Mouse (Mus musculus): Measurements from ENCODE around the gene Gas2l3. TPM values are rescaled to one million over a fixed set of nuclear protein-coding genes. Genes with fewer than 3 reads are reported as not detected.
A peak's percentile ranks its signal among the peaks of the same experiment; 100 is the strongest.

The Gas2l3 gene
- polyA plus RNA-seq (2012; rRNA removed): 0.42 TPM in 2 replicates

DNA sequence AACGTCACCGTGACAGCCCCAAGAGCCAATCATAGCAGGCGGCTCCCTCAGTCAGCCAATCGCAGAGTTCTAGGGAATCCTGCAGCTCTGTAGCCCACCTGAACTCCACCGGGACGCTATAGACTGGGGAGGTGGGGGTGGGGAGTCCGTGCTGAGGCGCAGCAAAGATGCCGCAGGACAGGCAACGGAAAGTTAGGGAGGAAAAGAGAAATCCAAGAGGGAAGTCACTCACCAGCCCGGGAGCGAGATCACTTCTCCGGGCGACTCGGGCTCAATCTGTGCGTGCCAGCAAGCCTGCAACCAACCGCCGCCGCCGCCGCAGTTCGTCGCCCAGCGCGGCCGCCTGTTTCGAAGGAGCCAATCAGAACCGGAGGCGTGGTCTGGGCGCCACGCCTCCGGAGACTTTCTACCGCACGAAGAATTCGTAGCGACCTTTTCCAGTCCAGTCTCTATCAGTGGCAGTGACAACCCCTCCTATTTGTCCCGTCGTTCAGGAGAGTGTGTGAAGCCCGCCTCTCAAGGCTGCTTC is at the start of gene Gas2l3:
TSS of gene Gas2l3 (minus strand) at position 345 of the 529 bp plus-strand sequence.
- H3K4me3 ChIP-seq (ENCODE audit: control insufficient read depth, low read depth, low read length): peak within 1 kb of the TSS; percentile 90
- peaks cover 8% of the 10 kb centered on the region for H3K4me1 ChIP-seq (ENCODE audit: control insufficient read depth, insufficient read depth, low read length)
- peak within 1 kb of the TSS; percentile 92 for H3K27ac ChIP-seq (ENCODE audit: control insufficient read depth, insufficient read depth, low read depth, low read length)
- TF ChIP-seq POLR2A (IDR thresholded peaks at IDR 0.05; ENCODE audit: control insufficient read depth, low read depth, low read length): peak; percentile 34; the same call in 1 of the 2 replicates
- TF ChIP-seq CTCF (IDR thresholded peaks at IDR 0.05; ENCODE audit: control insufficient read depth, insufficient read depth, insufficient replicate concordance, low read depth, low read length): no peak
- H3K36me3 ChIP-seq (ENCODE audit: control insufficient read depth, insufficient read depth, low read length): no peaks in the 10 kb centered on the region
- no peaks in the 10 kb centered on the region for H3K27me3 ChIP-seq (ENCODE audit: control insufficient read depth, insufficient read depth, low read length)

DNA sequence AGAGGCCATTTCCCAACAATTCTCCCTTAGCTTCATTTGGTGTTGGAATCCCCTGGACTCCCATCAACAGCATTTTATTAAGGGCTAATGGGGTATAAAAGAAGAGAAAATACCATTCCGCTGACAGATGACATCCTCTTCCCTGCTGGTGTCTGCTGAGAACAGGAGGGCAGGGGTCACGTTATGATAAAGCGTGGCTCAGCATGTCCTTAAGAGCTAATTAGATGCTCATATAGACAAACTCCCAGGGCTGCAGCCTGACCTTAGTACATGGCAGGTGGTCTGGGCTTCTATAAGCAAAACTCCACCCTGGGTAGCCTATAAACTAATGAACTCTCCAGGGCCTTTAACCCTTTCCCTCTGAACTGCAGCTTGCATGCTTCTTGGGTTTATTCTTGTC is 47.6 kb upstream of the Gas2l3 start:
- H3K27me3 ChIP-seq (ENCODE audit: control insufficient read depth, insufficient read depth, low read length): no peaks in the 10 kb centered on the region
- H3K27ac ChIP-seq (ENCODE audit: control insufficient read depth, insufficient read depth, low read depth, low read length): no peak overlapping the region
- no peaks in the 10 kb centered on the region for H3K36me3 ChIP-seq (ENCODE audit: control insufficient read depth, insufficient read depth, low read length)

DNA sequence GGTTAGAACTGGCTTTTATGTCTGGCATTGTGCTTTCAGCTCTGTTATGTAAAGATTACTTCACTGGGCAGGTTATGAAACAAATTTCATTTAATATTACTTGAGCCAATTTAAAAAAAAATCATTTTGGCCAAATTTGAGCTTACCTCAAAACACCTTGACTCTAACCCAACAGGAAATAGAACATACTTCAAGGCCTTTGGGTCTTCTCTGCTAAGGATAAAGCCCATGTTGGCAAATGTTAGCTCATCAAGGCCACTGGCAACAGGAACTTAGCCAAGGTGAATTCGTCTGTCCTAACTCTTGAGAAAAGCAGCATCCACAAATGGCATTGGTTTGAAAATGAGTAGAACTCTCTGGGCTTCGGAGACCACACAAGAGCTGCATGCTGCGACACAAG is 46.5 kb upstream of the Gas2l3 start:
- Histone ChIP-seq H3K4me1 (ENCODE audit: control insufficient read depth, insufficient read depth, low read length) (no peaks in the 10 kb centered on the region), H3K27ac (ENCODE audit: control insufficient read depth, insufficient read depth, low read depth, low read length) (0 out of 2 replicates have a peak overlapping the region, but pooled peaks have one; percentile 21), H3K4me3 (ENCODE audit: control insufficient read depth, low read depth, low read length) (no peak overlapping the region), H3K27me3 (ENCODE audit: control insufficient read depth, insufficient read depth, low read length) (no peaks in the 10 kb centered on the region), H3K36me3 (ENCODE audit: control insufficient read depth, insufficient read depth, low read length) (no peaks in the 10 kb centered on the region)
- TF ChIP-seq POLR2A (IDR thresholded peaks at IDR 0.05; ENCODE audit: control insufficient read depth, low read depth, low read length) (no peak), CTCF (IDR thresholded peaks at IDR 0.05; ENCODE audit: control insufficient read depth, insufficient read depth, insufficient replicate concordance, low read depth, low read length) (no peak)

More for the DNA sequence above, 47.6 kb upstream of the Gas2l3 start:
- no peak for TF ChIP-seq POLR2A (IDR thresholded peaks at IDR 0.05; ENCODE audit: control insufficient read depth, low read depth, low read length)
- TF ChIP-seq CTCF (IDR thresholded peaks at IDR 0.05; ENCODE audit: control insufficient read depth, insufficient read depth, insufficient replicate concordance, low read depth, low read length): no peak
- H3K4me3 ChIP-seq (ENCODE audit: control insufficient read depth, low read depth, low read length): no peak overlapping the region
- no peaks in the 10 kb centered on the region for H3K4me1 ChIP-seq (ENCODE audit: control insufficient read depth, insufficient read depth, low read length)

DNA sequence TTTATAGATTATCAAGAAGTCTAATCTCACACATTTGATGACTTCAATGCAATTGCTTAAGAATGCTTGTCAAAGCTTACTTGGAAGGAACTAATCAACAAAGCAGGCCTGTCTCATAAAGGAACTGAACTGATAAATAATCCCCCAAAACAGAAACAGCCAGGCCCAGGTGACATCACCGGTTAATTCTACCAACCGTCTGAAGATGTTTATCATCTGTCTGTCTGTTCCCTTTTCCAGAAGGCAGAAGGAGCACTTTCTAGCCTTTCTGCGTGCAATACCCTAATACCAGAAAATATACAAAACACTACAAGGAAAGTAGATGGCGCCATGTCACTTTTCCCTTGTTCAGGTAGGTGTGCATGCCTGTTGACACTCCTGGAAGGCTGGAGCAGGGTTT is 45.7 kb upstream of the Gas2l3 start:
- Histone ChIP-seq H3K36me3 (ENCODE audit: control insufficient read depth, insufficient read depth, low read length) (no peaks in the 10 kb centered on the region), H3K27me3 (ENCODE audit: control insufficient read depth, insufficient read depth, low read length) (no peaks in the 10 kb centered on the region)
- TF ChIP-seq CTCF (IDR thresholded peaks at IDR 0.05; ENCODE audit: control insufficient read depth, insufficient read depth, insufficient replicate concordance, low read depth, low read length): no peak
- TF ChIP-seq POLR2A (IDR thresholded peaks at IDR 0.05; ENCODE audit: control insufficient read depth, low read depth, low read length): no peak

DNA sequence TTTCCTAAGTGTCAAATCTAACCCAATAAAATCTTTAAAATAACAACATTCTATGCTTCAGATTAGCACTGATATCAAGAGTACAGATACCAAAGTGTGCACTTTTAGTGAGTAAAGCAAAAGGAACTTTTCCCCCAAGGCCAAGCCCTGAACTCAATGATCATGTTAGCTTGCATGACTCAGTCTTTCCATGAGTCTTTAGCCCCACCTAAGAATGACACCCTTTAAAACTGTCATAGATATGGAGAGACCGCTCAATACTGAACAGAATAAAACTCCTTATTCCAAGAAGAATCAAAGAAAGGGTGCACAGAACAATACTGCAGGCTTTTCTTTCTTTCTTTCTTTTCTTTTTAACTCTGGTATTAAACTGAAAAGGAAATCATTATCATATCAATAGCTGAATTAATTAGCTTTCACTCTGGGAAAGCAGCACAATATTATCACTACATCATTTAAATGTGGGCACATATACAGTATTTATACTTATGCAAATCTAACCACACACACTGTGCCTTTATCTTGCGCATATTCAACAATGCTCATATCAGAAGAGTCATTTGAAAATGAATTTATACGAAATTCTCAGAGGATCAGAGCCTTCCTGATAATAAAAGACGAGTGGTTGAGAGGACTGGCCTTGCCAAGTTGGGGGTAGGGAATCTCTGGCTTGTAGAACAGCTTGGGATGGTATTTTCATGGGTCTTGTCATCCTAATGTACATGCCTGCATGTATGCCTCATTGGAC is 43.4 kb upstream of the Gas2l3 start:
- H3K27ac ChIP-seq (ENCODE audit: control insufficient read depth, insufficient read depth, low read depth, low read length): no peak overlapping the region
- H3K27me3 ChIP-seq (ENCODE audit: control insufficient read depth, insufficient read depth, low read length): no peaks in the 10 kb centered on the region
- TF ChIP-seq POLR2A (IDR thresholded peaks at IDR 0.05; ENCODE audit: control insufficient read depth, low read depth, low read length): no peak
- no peak for TF ChIP-seq CTCF (IDR thresholded peaks at IDR 0.05; ENCODE audit: control insufficient read depth, insufficient read depth, insufficient replicate concordance, low read depth, low read length)

More for the DNA sequence above, 45.7 kb upstream of the Gas2l3 start:
- Histone ChIP-seq H3K27ac (ENCODE audit: control insufficient read depth, insufficient read depth, low read depth, low read length) (no peak overlapping the region), H3K4me1 (ENCODE audit: control insufficient read depth, insufficient read depth, low read length) (no peaks in the 10 kb centered on the region), H3K4me3 (ENCODE audit: control insufficient read depth, low read depth, low read length) (no peak overlapping the region)

DNA sequence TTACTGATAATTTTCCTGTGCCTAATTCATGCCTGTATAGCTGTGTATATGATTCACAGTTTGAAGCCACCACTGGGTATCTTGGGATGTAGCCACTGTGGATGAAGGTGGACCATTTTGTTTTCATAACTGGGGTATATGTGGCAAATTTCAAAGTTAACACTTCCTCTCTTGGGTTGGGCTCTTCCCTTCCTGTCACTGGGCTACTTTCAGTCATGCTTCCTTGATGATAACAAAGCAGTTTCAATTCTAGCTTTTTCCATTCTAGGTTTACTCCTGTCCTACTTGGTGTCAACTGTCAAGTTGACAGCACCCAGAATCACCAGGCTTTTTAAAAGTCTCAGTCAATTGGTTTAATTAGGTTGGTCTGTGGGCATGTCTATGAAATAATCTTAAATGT is 41.1 kb upstream of the Gas2l3 start:
- no peaks in the 10 kb centered on the region for H3K4me1 ChIP-seq (ENCODE audit: control insufficient read depth, insufficient read depth, low read length)
- H3K27ac ChIP-seq (ENCODE audit: control insufficient read depth, insufficient read depth, low read depth, low read length): no peak overlapping the region
- no peak for TF ChIP-seq POLR2A (IDR thresholded peaks at IDR 0.05; ENCODE audit: control insufficient read depth, low read depth, low read length)
- no peak for TF ChIP-seq CTCF (IDR thresholded peaks at IDR 0.05; ENCODE audit: control insufficient read depth, insufficient read depth, insufficient replicate concordance, low read depth, low read length)
- no peaks in the 10 kb centered on the region for H3K27me3 ChIP-seq (ENCODE audit: control insufficient read depth, insufficient read depth, low read length)
- H3K4me3 ChIP-seq (ENCODE audit: control insufficient read depth, low read depth, low read length): no peak overlapping the region
- no peaks in the 10 kb centered on the region for H3K36me3 ChIP-seq (ENCODE audit: control insufficient read depth, insufficient read depth, low read length)

More for the DNA sequence above, 43.4 kb upstream of the Gas2l3 start:
- Histone ChIP-seq H3K4me1 (ENCODE audit: control insufficient read depth, insufficient read depth, low read length) (no peaks in the 10 kb centered on the region), H3K36me3 (ENCODE audit: control insufficient read depth, insufficient read depth, low read length) (no peaks in the 10 kb centered on the region), H3K4me3 (ENCODE audit: control insufficient read depth, low read depth, low read length) (no peak overlapping the region)

DNA sequence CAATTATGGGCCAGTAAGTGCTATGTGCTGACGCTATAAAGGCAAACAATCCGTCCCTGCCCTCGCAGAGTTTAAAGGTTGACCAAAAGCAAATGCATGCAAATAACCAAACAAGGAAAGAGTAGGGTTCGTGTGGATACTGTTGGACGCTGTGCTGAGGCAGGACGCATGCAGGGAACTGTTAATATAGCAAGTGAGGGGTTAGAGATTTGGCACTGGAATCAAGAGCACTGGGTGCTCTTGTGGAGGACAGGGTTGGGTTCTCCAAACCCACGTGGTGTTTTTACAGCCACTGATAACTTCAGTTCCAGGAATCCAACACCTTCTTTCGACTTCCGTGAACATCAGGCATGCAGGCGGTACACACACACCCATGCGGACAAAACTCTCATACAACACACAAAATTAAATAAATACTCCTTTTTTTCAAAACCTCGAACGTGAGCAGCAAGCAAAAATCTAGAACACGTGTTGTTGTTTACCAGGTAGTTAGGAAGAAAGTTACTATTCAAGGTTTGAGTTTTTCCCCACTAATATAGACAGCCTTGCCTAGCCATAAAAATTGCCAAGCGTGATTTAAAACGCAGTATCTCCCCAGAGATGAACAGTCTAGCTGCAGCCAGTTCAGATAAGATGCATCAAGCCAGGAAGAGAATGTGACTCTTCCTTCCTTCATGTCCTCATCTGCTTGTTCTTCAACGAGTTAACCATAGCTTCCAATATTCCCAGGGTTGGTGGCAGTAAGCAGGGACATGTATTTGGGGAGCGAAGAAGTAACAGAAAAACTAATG is 40.2 kb upstream of the Gas2l3 start:
- Histone ChIP-seq H3K36me3 (ENCODE audit: control insufficient read depth, insufficient read depth, low read length) (no peaks in the 10 kb centered on the region), H3K4me1 (ENCODE audit: control insufficient read depth, insufficient read depth, low read length) (no peaks in the 10 kb centered on the region), H3K27ac (ENCODE audit: control insufficient read depth, insufficient read depth, low read depth, low read length) (no peak overlapping the region), H3K27me3 (ENCODE audit: control insufficient read depth, insufficient read depth, low read length) (no peaks in the 10 kb centered on the region), H3K4me3 (ENCODE audit: control insufficient read depth, low read depth, low read length) (no peak overlapping the region)
- TF ChIP-seq POLR2A (IDR thresholded peaks at IDR 0.05; ENCODE audit: control insufficient read depth, low read depth, low read length): no peak
- no peak for TF ChIP-seq CTCF (IDR thresholded peaks at IDR 0.05; ENCODE audit: control insufficient read depth, insufficient read depth, insufficient replicate concordance, low read depth, low read length)
